Mouse (Mus musculus) forebrain, embryonic 15.5 days (tissue): ENCODE results near the gene Lasp1. TPM values are rescaled to one million over a fixed set of nuclear protein-coding genes. Genes with fewer than 3 reads are reported as not detected.
"Not testable (repeated sequence)": the region's sequence is repeated elsewhere in the genome, so short reads cannot be mapped to it uniquely, and the experiment has no call there.

Source experiments
- ATAC-seq: fragments of 200-750 bp; cut with Nextera tagmentation; replicated peaks from 2 replicates; pipeline ENCODE4 v1.8.0; 2017; ENCODE audit warnings: mild to moderate bottlenecking, moderate TSS enrichment, moderate library complexity
- H3K27ac ChIP-seq: fragments of 300-500 bp; sonication (generic); replicated peaks from 2 replicates; pipeline ENCODE4 v1.5.1; 2015; ENCODE audit warnings: mild to moderate bottlenecking, inconsistent platforms
- H3K27me3 ChIP-seq: fragments of 300-500 bp; sonication (generic); 2 replicates; pipeline ENCODE4 v1.6.1; 2015; ENCODE audit warnings: inconsistent platforms
- H3K36me3 ChIP-seq: fragments of 300-500 bp; sonication (generic); 2 replicates; pipeline ENCODE4 v1.6.1; 2015; ENCODE audit warnings: mild to moderate bottlenecking, inconsistent platforms
- H3K4me1 ChIP-seq: fragments of 300-500 bp; sonication (generic); 2 replicates; pipeline ENCODE4 v1.6.1; 2015; ENCODE audit warnings: inconsistent platforms
- H3K4me2 ChIP-seq: fragments of 300-500 bp; sonication (generic); replicated peaks from 2 replicates; pipeline ENCODE4 v1.6.1; 2015; ENCODE audit warnings: mild to moderate bottlenecking, inconsistent platforms
- H3K4me3 ChIP-seq: fragments of 300-500 bp; sonication (generic); 2 replicates; pipeline ENCODE4 v1.5.1; 2015; ENCODE audit warnings: mild to moderate bottlenecking, inconsistent platforms
- H3K9ac ChIP-seq: fragments of 300-500 bp; sonication (generic); replicated peaks from 2 replicates; pipeline ENCODE4 v1.6.1; 2015; ENCODE audit warnings: mild to moderate bottlenecking, inconsistent platforms
- H3K9me3 ChIP-seq: fragments of 300-500 bp; sonication (generic); 2 replicates; pipeline ENCODE4 v1.6.1; 2016; ENCODE audit warnings: inconsistent platforms
- WGBS: fragments of 180-500 bp; shearing (Covaris S2); methylation state at CpG from one replicate; pipeline ENCODE4 v1.1.7; 2015; ENCODE audit warnings: mixed read lengths; 5-methylcytosine and 5-hydroxymethylcytosine counted together
- polyA plus RNA-seq: library from polyadenylated mRNA; unstranded; fragments of >200 nt; fragmentation: Nextera tagmentation; extraction: Ambion mirVana; gene quantifications from 2 replicates; pipeline ENCODE4 v1.2.1, GENCODE M21; 2015

Lasp1 gene
- polyA plus RNA-seq, 1 experiment from 2014 or later, result 132 TPM

DNA sequence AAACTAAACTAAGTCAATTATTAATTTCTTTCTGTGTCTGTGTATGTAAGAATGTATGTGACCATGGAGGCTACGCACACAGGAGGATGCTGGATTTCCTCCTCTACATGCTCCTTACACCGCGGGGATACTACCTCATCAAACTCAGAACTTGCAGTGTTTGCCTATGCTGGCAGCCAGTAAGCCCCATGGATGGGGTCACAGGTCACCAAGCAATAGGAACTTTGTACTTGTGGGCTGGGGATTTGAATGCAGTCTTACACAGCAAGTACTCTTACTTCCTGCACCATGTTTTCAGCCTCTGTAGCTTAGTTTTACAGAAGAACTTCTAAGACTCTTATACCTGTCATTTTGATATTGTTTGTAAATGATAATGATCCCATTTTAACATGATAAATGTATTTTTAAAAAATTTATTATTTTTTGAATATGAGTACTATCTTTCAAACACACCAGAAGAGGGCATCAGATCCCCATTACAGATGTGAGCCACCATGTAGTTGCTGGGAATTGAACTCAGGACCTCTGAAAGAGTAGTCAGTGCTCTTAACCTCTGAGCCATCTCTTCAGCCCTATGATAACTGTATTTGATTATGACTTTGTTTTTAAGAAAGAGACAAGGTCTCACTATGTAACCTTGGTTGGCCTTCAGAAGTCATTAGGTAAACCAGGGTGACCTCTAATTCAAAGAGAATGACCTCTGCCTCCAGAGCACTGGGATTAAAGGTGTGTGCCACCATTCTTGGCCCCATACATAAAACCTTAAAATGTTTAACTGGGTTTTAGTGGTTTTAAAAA is 67.5 kb downstream of the Lasp1 start:
- no peak overlapping the region for H3K27ac ChIP-seq
- no peak overlapping the region for H3K9ac ChIP-seq
- H3K4me2 ChIP-seq, result no peak overlapping the region
- H3K27me3 ChIP-seq, result no peaks in the 10 kb centered on the region
- no peak for ATAC-seq
- WGBS, result 93% methylated on average over 3 of the region's 3 CpGs
- H3K4me3 ChIP-seq, result no peak overlapping the region
- no peaks in the 10 kb centered on the region for H3K4me1 ChIP-seq
- no peaks in the 10 kb centered on the region for H3K36me3 ChIP-seq
- H3K9me3 ChIP-seq, result no peaks in the 10 kb centered on the region

DNA sequence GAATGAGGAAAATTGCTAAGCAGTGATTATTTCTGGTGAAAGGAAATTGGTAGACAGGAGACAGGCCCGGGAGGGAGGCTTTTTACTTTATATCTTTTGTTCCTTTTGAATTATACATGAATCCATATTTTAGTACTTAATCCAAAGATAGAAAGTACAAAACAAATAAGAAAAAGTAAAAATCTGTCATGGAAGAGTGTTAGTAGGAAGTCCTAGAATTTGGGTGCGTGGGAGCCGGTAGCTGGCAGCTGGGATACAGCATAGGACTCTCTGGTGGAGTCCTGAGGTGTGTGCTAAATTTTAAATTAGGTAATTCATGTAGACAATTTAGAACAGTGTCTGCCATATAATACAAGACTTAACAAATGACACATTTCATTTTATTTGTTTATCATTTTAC is 68.8 kb downstream of the Lasp1 start:
- WGBS, result 91% methylated on average over 3 of the region's 3 CpGs
- Histone ChIP-seq H3K9ac (no peak overlapping the region), H3K4me3 (no peak overlapping the region), H3K9me3 (no peaks in the 10 kb centered on the region), H3K4me2 (no peak overlapping the region), H3K36me3 (no peaks in the 10 kb centered on the region), H3K27me3 (no peaks in the 10 kb centered on the region), H3K4me1 (no peaks in the 10 kb centered on the region), H3K27ac (no peak overlapping the region)
- ATAC-seq, result no peak

DNA sequence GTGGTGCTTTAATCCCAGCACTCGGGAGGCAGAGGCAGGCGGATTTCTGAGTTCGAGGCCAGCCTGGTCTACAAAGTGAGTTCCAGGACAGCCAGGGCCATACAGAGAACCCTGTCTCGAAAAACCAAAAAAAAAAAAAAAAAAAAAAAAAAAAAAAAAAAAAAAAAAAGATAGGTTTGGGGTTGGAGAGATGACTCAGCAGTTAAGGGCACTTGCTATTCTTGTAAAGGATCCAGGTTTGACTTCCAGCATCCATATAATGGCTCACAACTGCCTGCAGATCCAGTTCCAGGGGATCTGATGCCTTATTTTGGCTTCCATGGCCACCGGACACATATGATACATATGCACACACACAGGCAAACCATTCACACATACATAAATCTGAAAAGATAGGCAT is 73.6 kb downstream of the Lasp1 start:
- not testable (repeated sequence) for H3K4me1 ChIP-seq, H3K27ac ChIP-seq, H3K4me2 ChIP-seq, H3K36me3 ChIP-seq, H3K4me3 ChIP-seq, H3K9me3 ChIP-seq, H3K27me3 ChIP-seq, H3K9ac ChIP-seq, ATAC-seq
- 91% methylated on average over 5 of the region's 5 CpGs for WGBS

DNA sequence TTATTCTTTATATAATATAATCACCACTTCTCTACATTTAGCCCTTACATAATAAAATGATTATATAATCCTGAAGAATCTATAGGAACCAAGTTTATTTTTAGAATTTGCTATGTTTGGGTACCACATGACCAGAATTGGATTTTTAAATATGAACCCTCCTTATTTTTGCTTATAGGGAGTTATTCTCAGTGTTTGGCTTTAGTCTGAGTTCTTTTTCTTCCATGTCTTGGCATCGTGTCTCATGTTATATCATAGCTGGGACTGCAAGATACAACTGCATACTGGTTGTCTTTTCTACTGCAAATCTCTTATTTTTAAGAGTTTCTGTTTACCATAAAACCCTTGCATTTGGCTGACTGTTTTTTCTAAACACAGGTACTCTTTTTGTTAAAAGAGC is 75.6 kb downstream of the Lasp1 start:
- Histone ChIP-seq H3K4me2 (no peak overlapping the region), H3K36me3 (no peaks in the 10 kb centered on the region), H3K4me1 (no peaks in the 10 kb centered on the region), H3K9me3 (no peaks in the 10 kb centered on the region), H3K27me3 (no peaks in the 10 kb centered on the region), H3K4me3 (no peak overlapping the region), H3K9ac (no peak overlapping the region), H3K27ac (no peak overlapping the region)
- no peak for ATAC-seq
- 89% methylated on average over 1 of the region's 1 CpGs for WGBS

DNA sequence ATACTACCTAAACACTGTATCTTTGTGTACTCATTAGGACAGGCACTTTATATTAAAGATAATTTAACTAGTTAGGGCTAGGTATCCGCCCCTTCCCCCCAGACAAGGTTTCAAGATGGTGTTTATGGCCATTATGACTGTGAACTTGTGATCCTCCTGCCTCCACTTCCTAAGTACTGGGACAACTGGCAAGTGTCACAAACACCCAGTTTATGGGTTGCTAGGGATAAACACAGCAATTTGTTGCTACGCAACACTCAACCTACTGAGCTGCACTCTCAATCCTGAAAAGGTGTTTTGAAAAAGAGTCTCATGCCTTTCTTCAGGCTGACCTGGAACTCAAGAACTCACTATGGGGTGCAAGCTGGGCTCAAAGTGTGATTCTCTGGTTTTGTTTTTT is 78.5 kb downstream of the Lasp1 start:
- H3K4me3 ChIP-seq, result no peak overlapping the region
- no peaks in the 10 kb centered on the region for H3K4me1 ChIP-seq
- H3K9me3 ChIP-seq, result no peaks in the 10 kb centered on the region
- no peak for ATAC-seq
- H3K4me2 ChIP-seq, result no peak overlapping the region
- no peaks in the 10 kb centered on the region for H3K27me3 ChIP-seq
- no peaks in the 10 kb centered on the region for H3K36me3 ChIP-seq
- no peak overlapping the region for H3K27ac ChIP-seq
- 88% methylated on average over 2 of the region's 2 CpGs for WGBS
- no peak overlapping the region for H3K9ac ChIP-seq

DNA sequence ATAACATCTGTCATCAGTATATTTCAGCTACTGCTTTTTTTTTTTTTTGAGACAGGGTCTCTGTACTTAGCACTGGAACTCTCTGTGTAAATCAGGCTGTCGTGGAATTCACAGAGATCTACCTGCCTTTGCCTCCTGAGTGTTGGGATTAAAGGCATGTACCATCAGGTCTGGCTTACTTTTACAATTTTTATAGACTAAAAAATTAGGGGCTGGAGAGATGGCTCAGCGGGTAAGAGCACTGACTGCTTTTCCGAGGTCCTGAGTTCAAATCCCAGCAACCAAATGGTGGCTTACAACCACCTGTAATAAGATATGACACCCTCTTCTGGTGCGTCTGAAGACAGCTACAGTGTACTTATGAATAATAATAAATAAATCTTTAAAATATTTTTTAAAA is 81.6 kb downstream of the Lasp1 start:
- no peak for ATAC-seq

DNA sequence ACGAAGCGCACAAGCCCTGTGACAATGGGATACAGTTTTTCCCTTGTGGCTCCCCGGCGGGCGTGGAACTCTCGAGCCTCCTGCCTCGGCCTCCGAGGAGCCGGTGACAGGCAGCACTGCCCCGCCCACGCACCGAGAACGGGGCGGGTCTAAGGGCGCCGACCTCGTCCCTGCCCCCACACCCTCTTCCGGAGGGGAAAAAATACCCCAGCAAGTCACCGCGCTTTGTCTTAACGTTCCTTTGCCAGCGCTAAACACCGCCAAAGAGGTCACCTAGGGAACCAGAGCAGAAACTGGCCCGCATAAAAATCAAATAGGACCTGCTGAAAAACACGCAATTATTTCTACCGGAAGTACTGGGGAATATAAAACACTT is 84.7 kb downstream of the Lasp1 start:
- H3K36me3 ChIP-seq, result no peaks in the 10 kb centered on the region
- peak overlapping the region; percentile 44 for H3K9ac ChIP-seq

More for the DNA sequence above, 81.6 kb downstream of the Lasp1 start:
- Histone ChIP-seq H3K4me1 (no peaks in the 10 kb centered on the region), H3K36me3 (no peaks in the 10 kb centered on the region), H3K4me3 (no peak overlapping the region), H3K9ac (no peak overlapping the region), H3K27me3 (no peaks in the 10 kb centered on the region), H3K4me2 (no peak overlapping the region), H3K27ac (no peak overlapping the region), H3K9me3 (no peaks in the 10 kb centered on the region)
- 94% methylated on average over 4 of the region's 4 CpGs for WGBS

DNA sequence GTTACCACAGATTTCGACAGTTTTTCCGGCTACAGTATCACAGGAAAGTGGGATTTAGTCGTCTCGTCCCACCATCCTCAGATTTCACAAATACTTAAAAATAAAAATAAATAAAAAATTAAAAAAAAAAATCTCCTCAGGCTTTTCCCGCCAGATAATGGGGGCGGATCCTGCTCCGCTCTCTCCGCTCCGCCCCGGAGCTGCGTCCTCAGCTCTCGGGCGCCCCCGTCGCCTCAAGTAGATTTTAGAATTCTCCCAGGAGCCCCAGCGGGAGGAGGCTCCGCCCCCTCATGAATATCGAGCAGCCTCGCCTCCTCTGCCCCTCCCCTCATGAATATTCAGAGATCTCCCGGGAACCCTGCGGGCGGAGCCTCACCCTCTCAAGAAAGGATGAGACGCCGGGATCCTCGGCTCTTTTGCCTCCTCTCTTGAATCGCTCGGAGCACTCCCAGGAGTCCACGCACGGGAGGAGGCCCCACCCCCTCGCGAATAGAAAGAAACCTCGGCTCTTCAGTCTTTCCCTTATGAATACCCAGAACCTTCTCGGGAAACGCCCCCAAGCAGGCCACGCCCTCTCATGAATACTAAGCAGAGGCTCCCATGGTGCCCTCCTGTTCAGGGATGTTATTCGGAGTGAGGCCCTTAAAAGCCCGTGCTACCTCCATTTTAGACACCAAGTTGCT is 85.3 kb downstream of the Lasp1 start, which contains the start of gene Fbxo47:
Gene Fbxo47, minus strand, starts transcription at position 237 of the 683 bp plus-strand sequence.
- under 1% methylated on average over 37 of the region's 37 CpGs for WGBS
- no peaks in the 10 kb centered on the region for H3K36me3 ChIP-seq
- no peaks in the 10 kb centered on the region for H3K9me3 ChIP-seq
- H3K4me2 ChIP-seq, result peak within 1 kb of the TSS; percentile 57
- peak within 1 kb of the TSS; percentile 94 for H3K27ac ChIP-seq
- H3K4me1 ChIP-seq, result no peaks in the 10 kb centered on the region
- H3K27me3 ChIP-seq, result no peaks in the 10 kb centered on the region
- peak within 1 kb of the TSS; percentile 44 for H3K9ac ChIP-seq
- H3K4me3 ChIP-seq, result peak within 1 kb of the TSS; percentile 53
- ATAC-seq, result peak; percentile 96

More for the DNA sequence above, 84.7 kb downstream of the Lasp1 start:
- ATAC-seq, result 0 out of 2 replicates have a peak, but pooled peaks have one; percentile 39
- Histone ChIP-seq H3K4me3 (peak overlapping the region; percentile 53), H3K4me1 (no peaks in the 10 kb centered on the region), H3K9me3 (no peaks in the 10 kb centered on the region), H3K27me3 (no peaks in the 10 kb centered on the region), H3K27ac (peak overlapping the region; percentile 94), H3K4me2 (peak overlapping the region; percentile 57)
- 2% methylated on average over 26 of the region's 26 CpGs for WGBS

DNA sequence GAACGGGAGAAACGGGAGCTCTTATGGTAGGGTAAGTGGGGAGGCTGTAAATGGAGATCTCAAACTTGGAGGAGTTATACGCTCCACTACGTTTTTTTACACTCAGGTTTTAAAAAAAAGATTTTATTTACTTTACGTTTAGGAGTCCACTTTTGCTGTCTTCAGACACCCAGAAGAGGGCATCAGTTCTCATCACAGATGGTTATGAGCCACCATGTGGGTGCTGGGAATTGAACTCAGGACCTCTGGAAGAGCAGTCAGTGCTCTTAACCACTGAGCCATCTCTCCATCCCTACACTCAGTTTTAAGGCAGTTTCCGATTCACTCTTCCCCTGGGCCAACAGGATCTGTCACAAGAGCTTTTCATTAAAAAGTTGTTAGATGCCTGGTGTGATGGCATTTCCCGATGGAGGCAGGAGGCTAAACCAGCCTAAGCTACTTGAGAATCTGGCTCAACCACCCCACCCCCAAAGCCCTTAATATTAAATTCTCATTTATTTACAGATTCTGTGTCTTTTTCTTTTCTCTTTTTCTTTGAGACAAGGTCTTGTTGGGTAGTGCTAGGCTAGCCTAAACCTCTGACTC is 85.9 kb downstream of the Lasp1 start:
- no peaks in the 10 kb centered on the region for H3K27me3 ChIP-seq

DNA sequence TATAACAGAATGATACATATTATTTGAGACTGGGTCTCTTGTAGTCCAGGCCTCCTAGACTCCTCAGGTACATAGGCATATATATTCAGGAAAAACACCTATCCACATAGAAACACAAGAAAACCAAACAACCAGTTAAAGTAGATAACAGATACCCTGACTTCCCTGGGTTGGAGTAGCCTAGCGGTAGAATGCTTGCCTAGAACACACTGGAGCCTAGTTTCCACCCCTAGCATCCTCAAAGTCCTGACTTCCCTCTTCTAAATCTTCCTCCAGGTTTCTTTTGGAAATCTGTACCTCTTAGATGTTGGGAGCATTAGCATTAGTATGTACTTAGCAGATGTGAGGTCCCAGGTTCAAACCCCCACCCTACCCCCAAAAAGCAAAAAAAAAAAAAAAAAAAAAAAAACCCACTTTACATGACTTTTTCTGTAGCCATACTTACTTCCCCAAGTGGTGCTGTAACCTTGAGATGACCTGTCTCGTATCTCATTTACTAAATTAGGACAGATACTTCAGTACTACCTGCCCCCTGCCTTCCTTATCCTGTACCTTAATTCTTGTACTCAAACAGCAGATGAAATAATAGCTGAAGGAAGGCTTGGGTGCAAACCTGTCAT is 86.6 kb downstream of the Lasp1 start:
- Histone ChIP-seq H3K36me3 (no peaks in the 10 kb centered on the region), H3K4me1 (no peaks in the 10 kb centered on the region), H3K27me3 (no peaks in the 10 kb centered on the region), H3K9ac (no peak overlapping the region), H3K4me2 (no peak overlapping the region), H3K27ac (no peak overlapping the region), H3K9me3 (no peaks in the 10 kb centered on the region), H3K4me3 (no peak overlapping the region)
- 96% methylated on average over 2 of the region's 2 CpGs for WGBS
- no peak for ATAC-seq

More for the DNA sequence above, 85.9 kb downstream of the Lasp1 start:
- Histone ChIP-seq H3K27ac (peak overlapping the region; percentile 94), H3K36me3 (no peaks in the 10 kb centered on the region), H3K9ac (peak overlapping the region; percentile 41), H3K4me2 (peak overlapping the region; percentile 57), H3K9me3 (no peaks in the 10 kb centered on the region), H3K4me3 (peak overlapping the region; percentile 53), H3K4me1 (no peaks in the 10 kb centered on the region)
- 29% methylated on average over 7 of the region's 7 CpGs for WGBS
- ATAC-seq, result peak; percentile 17; the same call in 1 of the 2 replicates
